Mouse (Mus musculus): ENCODE measurements around the gene Gm12253.

- TF ChIP-seq CTCF (IDR thresholded peaks at IDR 0.05; ENCODE audit: low read depth, low read length), result no peak
- no peak for TF ChIP-seq POLR2A (IDR thresholded peaks at IDR 0.05; ENCODE audit: extremely low read depth, insufficient read depth, low read length)
Observed at GRCm38 (mm10) chr11:58418336-58418735, 14.0 kb upstream of the Gm12253 start.

Measured in liver, adult 2 months (tissue).